Mouse (Mus musculus): ENCODE measurements around the gene Prkch. TPM values are rescaled to one million over a fixed set of nuclear protein-coding genes. Genes with fewer than 3 reads are reported as not detected.

Prkch gene
- total RNA-seq, 2 experiments from 2014 or later = 4.4 to 5.0 TPM

DNA sequence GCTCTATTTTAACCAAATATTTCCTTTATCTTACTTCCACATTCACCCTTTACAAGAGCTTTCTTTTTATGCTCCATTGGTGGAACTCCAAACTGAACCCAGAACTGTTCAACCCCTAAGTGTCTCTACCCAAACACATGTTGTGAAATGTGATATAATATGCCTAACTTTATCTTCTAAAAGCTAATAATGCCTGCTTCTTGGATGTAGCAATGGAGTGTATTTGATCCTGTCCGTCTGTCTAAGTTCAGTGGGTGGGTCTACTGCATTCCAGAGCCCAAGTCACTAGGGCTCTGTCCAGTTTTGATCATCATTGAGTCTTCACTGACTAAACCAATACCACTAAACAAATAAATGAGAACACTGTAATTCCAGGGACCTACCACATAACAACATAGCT is 240.2 kb downstream of the Prkch start:
- no peak for DNase-seq (ENCODE audit: low spot score)

Other genes starting within 250 kb of the Prkch start
- gene Tmem30b, start 38.4 kb upstream of the Prkch start, total RNA-seq (2021) = under 1 TPM; 0.11 to 0.74 TPM